Mouse (Mus musculus): ENCODE measurements at regions not wholly inside any gene's neighbourhood (a gene's known extent, or its start where the extent isn't known, plus 50 kb on each side); places are given as distances from the start of the nearest gene placed in this dataset.
A peak's percentile ranks its signal among the peaks of the same experiment; 100 is the strongest.
"Not testable (repeated sequence)": the region's sequence is repeated elsewhere in the genome, so short reads cannot be mapped to it uniquely, and the experiment has no call there.

DNA sequence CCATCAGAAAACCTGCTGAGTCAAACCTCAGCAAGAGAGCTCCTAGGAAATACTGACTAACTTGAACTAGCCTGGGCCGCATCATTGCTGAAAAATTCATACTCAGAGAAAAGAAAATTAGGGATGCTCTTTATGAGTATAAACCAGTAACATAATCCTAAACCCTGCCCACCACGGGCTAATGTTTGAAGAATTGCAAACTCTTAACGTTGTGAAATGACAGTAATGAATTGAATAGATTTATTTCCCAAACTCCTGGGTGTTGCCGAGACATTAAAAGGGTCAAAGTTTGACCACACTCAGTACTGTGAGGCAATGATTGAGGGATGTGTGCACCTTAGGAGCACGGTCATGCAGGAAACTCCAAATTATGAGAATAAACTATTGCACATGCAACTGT lies 125.3 kb downstream of the Gipc2 start:
- intact Hi-C loops (cut with DNase I) = no loop called here

GRCm38 (mm10) chr3:152036819-152037218 lies 129.2 kb downstream of the Gipc2 start:
- intact Hi-C loops (cut with DNase I); DNase-seq: not testable (repeated sequence)

More for the DNA sequence above, 125.3 kb downstream of the Gipc2 start:
- DNase-seq = no peak

DNA sequence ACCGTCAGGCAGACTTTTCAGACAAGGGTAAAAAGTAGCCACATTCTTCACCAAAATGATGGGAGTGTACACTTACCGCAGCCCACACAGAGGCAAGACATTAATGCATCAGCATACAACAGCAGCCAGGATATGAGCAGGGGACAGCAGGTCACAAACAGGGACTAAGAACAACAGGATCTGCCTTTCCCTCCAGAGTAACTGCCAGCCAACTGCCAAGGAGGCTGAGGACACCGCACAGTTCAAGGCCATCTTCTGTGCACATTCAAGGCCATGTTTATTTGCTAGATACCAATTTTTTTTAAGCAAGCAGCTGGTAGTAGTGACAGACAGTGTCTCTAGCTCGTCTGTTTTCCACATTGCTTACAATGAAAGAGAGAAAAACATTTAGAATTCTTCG lies 130.6 kb downstream of the Gipc2 start:
- no peak for DNase-seq
- intact Hi-C loops (cut with DNase I) = no loop called here

- DNase-seq = no peak
- intact Hi-C loops (cut with DNase I) = no loop called here
Measured at GRCm38 (mm10) chr3:152034686-152035085, 131.3 kb downstream of the Gipc2 start.

GRCm38 (mm10) chr3:152034221-152034620 lies 131.8 kb downstream of the Gipc2 start:
- no peak for DNase-seq
- intact Hi-C loops (cut with DNase I) = no loop called here

- DNase-seq = no peak
- intact Hi-C loops (cut with DNase I) = no loop called here
Measured at GRCm38 (mm10) chr3:152032663-152033318, 133.2 kb downstream of the Gipc2 start.

DNA sequence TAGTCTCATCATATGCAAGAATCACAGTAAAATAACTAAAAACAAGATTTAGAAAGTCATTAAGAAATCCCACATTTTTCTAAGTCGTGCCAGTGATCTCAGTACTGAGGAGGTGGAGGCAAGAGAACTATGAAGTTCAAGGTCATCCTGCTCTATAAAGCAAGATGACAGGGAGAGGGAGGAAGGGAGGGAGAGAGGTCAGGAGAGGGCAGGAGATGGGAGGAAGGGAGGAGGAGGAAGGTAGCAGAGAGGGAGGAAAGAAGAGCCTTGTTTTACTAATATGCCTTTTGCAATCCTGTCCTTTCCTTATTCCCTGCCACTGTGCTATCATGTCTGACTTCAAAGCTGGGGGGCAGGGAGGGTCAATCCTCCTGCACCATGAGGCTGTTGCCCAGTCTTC lies 137.3 kb downstream of the Gipc2 start:
- intact Hi-C loops (cut with DNase I) = no loop called here
- no peak for DNase-seq

- DNase-seq = no peak
- intact Hi-C loops (cut with DNase I) = no loop called here
Measured at GRCm38 (mm10) chr3:152026034-152026433, 140.0 kb downstream of the Gipc2 start.

DNA sequence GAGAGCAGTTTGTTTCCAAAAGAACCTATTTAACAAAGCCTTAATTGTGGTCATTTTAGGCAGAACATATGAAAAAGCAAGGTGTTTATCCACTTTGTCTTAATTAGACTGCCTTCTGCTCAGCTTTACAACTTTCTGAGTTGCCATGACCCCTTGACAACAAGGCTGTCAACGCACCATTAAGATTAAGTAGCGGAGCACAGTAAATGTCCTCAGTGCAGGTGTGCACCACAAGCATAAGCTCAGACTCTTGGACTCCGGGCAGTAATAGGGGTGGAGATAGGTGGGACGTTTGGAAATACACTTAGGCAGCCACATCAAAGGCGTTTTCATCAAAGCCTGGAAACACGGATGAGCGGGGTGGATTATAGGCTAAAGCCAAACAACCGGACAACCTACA lies 140.9 kb downstream of the Gipc2 start:
- intact Hi-C loops (cut with DNase I) = no loop called here
- no peak for DNase-seq

DNA sequence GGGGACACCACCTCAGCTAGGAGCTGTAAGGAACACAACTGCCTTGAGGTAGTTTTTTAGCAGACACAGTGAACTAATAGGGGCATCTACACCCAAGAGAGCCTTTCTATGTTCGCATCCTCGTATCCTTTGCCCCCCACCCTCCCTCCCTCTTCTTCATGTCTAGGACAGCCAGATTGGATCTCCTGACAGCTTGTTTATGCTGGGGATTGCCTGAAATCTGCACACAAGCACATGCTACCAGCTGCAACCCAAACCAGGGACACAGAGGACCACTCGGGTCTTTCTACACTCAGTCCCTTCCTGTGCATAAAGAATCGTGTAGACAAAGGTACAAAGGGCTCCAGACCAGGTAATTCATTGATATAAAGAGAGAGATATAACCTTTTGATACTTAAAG lies 159.3 kb downstream of the Gipc2 start:
- intact Hi-C loops (cut with DNase I) = no loop called here
- no peak for DNase-seq

GRCm38 (mm10) chr3:152005366-152006025 lies 160.5 kb downstream of the Gipc2 start:
- intact Hi-C loops (cut with DNase I) = no loop called here
- DNase-seq = no peak

DNA sequence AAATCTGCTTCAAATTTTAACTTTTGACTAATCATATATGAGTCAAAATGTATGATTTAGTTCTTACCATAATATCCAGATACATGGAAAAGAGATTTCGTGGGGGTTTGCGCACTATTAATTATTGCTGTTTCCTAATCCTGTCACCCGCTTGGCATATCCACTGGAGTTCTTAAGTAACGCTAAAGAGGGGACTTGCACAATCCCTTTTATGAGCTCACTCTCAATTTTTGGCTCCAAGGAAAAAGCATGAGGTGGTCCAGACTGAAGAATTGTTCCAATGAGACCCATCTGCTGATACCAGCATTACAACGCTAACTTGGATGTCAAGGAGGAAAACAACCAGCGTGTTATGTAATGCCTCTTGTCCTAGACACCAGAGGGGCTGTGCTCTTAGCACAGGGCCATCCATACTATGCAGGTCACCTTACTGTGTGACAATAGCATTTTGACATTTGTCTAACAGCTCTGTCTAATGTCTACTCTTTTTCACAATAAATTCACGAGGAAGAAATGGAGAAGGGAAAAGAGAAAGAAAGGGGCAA lies 161.5 kb downstream of the Gipc2 start:
- intact Hi-C loops (cut with DNase I) = no loop called here
- no peak for DNase-seq

- intact Hi-C loops (cut with DNase I) = no loop called here
- no peak for DNase-seq
Measured at GRCm38 (mm10) chr3:151997534-151998107, 160.2 kb upstream of the Ptgfr start.

DNA sequence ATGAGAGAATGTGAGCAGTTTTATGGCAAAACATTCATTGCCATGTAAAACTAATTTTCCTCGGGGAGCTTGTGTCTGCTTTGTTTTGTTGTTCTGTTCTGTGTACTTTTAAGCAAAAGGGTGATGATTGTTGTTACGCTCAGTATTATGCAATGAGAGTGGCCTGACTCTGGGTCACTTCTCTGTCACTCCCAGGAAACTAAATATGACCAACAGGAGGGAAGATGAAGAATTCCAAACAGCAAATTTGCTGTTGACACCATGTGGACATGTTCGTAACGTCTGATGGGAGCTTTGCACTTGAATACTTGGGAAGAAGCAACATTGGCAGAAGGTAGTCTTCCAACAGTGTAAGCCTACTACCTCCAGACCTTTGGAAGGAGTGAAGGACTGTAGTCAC lies 159.7 kb upstream of the Ptgfr start:
- intact Hi-C loops (cut with DNase I) = no loop called here

DNA sequence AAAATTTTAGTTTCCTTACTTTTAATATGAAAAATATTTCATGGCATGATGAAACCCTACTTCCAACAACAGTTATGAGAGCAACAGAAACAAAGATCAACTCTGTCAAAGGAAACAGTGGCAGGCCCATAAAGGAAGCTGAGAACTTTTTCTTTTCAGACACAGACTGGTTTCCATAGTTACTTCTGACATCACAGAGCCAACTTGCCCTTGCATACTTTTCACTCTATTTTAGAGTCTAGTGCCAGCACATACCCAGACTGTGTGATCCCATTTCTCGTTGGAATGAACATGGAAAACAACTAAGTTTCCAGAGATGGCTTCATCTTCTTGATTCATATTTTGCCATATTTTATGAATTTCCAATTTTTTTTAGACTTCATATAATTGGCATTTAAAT lies 150.8 kb upstream of the Ptgfr start:
- intact Hi-C loops (cut with DNase I) = no loop called here

More for the DNA sequence above, 159.7 kb upstream of the Ptgfr start:
- no peak for DNase-seq

GRCm38 (mm10) chr3:151978136-151978535 lies 140.7 kb upstream of the Ptgfr start:
- intact Hi-C loops (cut with DNase I) = no loop called here
- peak in 1 of 2 experiments; percentile 25 for DNase-seq

More for the DNA sequence above, 150.8 kb upstream of the Ptgfr start:
- no peak for DNase-seq

DNA sequence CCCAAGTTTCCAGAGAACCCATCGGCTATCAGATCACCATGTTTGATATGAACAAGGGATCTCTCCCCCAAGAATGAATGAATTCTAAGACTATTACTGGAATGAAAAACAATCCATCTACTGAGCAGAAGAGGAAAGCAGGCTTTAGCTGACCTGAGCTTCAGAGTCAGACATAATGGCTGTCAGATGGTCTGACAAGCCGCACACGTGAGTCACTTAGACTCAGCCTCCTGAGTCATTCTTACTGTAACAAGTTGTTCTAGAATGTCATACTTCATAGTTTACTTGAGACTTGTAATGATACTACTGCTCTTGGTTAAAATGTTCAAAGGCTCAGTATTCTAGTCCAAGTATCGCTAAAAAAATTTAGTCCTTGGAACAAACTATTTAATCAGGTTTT lies 140.2 kb upstream of the Ptgfr start:
- DNase-seq = no peak
- intact Hi-C loops (cut with DNase I) = no loop called here

DNA sequence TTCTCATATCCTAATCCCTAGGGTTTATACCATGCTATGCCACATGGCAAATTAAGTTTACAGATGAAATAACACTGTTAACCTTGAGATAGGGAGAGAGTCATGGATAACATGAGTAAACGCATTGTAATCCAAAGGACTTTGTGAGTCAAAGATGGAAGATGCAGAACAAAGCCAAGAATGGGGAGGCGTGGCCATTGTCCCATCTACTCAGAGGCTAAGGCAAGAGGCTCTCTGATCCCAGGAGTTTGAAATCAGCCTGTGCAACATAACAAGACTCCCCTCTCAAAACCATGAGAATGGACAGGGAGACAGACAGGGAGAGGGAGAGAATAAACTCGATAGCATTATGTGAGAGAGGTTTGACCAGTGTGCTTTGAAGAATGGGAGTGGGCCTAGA lies 112.4 kb upstream of the Ptgfr start:
- intact Hi-C loops (cut with DNase I) = no loop called here

GRCm38 (mm10) chr3:151948015-151948645 lies 110.7 kb upstream of the Ptgfr start:
- DNase-seq = no peak
- intact Hi-C loops (cut with DNase I) = no loop called here

More for the DNA sequence above, 112.4 kb upstream of the Ptgfr start:
- DNase-seq = no peak

GRCm38 (mm10) chr3:151945916-151946315 lies 108.5 kb upstream of the Ptgfr start:
- intact Hi-C loops (cut with DNase I) = no loop called here

DNA sequence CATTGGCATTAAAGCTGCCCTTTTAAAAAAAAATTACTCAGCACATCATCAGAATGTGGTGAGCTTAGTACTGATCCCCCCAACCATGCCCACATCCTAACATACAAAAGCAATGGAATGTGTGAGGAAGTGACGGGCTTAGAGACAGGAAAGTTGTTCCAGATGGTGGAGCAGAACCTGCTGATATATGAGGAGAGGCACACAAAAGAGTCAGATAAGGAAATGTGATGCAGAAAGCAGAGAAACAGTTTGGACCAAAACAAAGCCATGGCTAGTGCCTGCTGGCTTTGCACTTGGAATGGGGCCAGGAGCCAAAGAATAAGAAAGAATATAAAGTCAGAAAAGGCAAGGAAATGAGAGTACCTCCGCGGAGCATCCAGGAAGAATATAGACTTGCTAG lies 106.1 kb upstream of the Ptgfr start:
- DNase-seq = no peak
- intact Hi-C loops (cut with DNase I) = no loop called here

More at GRCm38 (mm10) chr3:151945916-151946315, 108.5 kb upstream of the Ptgfr start:
- no peak for DNase-seq

Measured in heart, postnatal 14 days (tissue).